Mouse (Mus musculus): Measurements from ENCODE around the gene Rpl36a. TPM values are rescaled to one million over a fixed set of nuclear protein-coding genes. Genes with fewer than 3 reads are reported as not detected.
"Not testable (repeated sequence)": the region's sequence is repeated elsewhere in the genome, so short reads cannot be mapped to it uniquely, and the experiment has no call there.

The Rpl36a gene
- 100 to 1,000 TPM; 153 to 265 (median 202) TPM for total RNA-seq (2022)

- DNase-seq, result peak; percentile 84
Measured at GRCm38 (mm10) chrX:134585103-134586002, at the start of gene Rpl36a. TSS of gene Rpl36a (plus strand) at chrX:134585654.

DNA sequence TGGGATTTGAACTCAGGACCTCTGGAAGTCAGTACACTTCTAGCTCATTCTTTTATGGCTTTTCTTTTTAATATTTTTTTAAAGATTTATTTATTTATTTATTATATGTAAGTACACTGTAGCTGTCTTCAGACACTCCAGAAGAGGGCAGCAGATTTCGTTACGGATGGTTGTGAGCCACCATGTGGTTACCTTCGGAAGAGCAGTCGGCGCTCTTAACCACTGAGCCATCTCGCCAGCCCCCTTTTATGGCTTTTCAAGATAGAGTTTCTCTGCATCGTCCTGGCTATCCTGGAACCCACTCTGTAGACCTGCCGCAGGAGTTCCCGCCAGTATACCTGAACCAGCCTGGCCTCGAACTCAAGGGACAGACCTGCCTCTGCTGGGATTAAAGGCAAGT lies 45.7 kb upstream of the Rpl36a start:
- DNase-seq, result not testable (repeated sequence)

DNA sequence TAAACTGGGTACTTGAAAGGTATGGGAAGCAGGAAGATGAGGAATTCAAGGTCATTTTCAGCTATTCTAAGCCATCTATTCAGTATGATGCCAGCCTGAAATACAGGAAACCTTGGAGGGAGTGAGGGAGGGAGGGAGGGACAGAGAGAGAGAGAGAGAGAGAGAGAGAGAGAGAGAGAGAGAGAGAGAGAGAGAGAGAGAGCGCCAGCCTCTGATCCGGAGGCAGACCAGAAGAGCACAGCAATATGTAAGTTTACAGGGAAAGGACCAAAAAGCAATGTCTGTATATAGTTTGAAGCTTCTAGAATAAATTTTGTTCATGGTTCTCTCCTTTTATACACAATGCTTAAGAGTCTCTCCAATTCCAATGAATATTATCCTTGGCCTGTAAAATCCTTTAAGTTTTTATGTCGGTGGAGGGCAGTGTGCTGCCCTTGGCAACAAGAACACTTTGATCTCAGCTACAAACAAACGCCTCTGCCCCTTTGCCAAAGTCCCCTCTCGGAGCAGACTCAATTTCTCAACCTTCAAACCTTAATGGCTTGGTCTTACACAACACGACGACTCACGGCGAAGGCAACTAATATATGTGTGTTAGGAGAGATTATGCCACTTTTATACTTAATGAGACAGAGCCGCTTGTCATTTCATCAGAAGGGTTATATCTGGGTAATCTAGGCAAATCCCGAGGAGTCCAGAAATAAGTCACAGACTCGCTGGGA lies 44.9 kb upstream of the Rpl36a start:
- peak; percentile 7 for DNase-seq

GRCm38 (mm10) chrX:134541145-134541954 lies 44.1 kb upstream of the Rpl36a start, which contains the start of gene Timm8a1:
TSS of gene Timm8a1 (minus strand) at chrX:134541865.
- DNase-seq, result peak; percentile 26

GRCm38 (mm10) chrX:134541955-134542308 lies 43.5 kb upstream of the Rpl36a start:
- DNase-seq, result no peak

GRCm38 (mm10) chrX:134547330-134547729 lies 38.1 kb upstream of the Rpl36a start:
- no peak for DNase-seq

GRCm38 (mm10) chrX:134550903-134551302 lies 34.6 kb upstream of the Rpl36a start:
- no peak for DNase-seq

DNA sequence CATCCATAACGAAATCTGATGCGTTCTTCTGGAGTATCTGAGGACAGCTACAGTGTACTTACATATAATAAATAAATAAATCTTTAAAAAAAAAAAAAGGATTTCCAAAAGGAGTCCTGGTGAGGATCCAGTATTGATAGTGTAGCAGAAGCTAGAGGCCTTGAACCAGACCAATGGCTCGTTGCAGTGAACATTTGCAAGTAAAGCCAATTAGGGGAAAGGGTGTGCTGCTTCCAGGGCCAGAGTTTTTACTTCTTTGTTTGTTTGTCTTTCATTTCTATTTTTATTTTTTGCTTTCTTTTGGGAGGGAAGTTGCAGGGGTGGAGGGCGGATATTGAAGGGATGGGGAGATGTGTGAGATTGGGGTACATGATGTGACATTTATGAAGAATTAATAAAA lies 32.1 kb upstream of the Rpl36a start:
- no peak for DNase-seq

DNA sequence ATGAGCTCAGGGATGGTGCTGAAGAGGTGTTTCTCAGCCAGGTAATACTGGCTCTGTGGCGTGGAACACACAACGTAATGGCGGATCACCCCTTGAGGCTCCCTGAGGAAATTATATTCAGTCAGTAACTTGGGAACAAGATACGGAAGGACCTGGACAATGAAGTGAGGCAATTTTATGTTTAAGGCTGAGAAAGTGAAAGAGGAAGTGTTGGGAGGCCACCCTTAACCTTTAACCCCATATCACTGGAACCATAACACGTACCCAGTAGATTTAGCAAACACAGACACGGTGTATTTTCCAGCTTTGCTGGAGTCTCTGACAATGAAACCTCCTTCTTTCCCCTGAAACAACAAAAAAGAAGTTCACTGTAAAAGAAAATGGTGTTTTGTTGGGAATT lies 31.0 kb upstream of the Rpl36a start:
- DNase-seq, result no peak

DNA sequence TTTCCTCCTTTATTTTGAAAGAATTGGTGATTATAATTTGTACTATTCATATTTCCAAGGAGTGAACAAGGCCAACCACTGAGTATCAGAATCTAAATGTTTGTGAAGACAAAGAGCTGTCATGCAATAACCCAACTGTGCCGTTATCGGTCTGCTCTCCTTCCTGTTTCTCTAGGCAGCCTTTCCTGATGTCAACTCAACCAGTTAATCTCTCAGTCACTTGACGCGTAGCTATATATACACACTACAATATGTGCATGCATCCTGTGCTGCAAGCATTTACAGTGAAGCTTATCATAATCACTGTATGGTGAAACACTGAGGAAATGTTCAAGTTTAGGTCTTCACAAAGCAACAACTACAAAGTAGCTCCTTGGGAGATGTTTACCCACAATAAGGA lies 21.1 kb upstream of the Rpl36a start:
- no peak for DNase-seq

GRCm38 (mm10) chrX:134566536-134567222 lies 18.8 kb upstream of the Rpl36a start:
- DNase-seq, result no peak

DNA sequence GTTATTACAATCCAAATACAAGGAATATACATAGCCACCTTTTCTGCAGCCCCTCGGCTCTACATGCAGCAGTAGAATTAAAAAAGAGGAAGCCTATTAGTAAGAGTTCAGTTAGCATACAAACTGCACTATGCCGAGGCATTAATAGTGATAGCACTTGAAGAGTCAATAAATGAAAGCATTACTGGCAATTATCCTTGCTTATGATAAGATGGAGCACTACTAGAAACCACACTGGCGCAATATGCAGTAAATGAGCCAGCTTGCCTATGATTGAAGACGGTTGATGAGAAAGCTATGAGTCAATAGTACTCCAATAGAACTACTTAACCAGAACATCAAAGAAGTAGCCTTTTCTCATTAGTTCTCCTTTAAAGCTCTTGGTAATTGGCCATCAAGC lies 7.6 kb upstream of the Rpl36a start:
- no peak for DNase-seq

DNA sequence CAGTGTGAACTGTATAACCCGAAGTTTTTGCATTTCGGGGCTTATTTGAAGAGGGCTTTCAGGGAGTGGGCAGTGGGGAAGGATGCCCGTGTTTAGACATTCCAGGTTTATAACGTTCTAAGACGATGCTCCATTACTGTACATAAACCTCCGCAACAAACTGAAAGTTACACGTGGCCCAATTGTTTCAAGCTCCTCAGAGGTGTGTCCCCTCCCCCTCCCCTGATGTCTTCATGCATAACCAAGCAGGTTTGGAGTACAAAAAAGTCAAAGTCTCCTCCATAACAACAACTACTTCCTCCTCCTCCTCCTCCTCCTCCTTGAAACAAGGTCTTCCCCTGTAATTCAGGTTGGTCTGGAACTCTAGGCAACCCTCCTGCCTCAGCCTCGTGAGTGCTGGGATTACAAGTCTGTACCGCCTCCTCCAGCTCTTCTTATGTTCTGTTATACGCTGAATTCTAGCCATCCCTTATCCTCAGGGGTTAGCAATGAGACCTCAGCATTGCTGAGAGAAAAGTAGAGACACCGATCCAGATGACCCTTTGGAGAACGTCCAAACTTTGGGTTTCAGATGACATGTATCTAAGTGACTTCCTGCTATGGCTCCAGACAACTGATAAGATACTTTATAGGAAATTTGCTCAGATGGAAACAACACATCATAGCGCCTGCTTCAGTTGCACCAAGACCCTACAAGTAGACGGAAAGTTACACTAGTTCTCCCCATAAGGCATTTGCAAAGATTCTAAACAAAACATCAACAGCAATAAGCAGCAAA lies 4.7 kb upstream of the Rpl36a start:
- no peak for DNase-seq

- DNase-seq, result no peak
Measured at GRCm38 (mm10) chrX:134582270-134582669, 3.2 kb upstream of the Rpl36a start.

- DNase-seq, result no peak
Measured at GRCm38 (mm10) chrX:134582888-134583669, 2.4 kb upstream of the Rpl36a start, which contains the start of gene Btk. TSS of gene Btk (minus strand) at chrX:134583570.

- DNase-seq, result no peak
Measured at GRCm38 (mm10) chrX:134586447-134586846, 993 bp downstream of the Rpl36a start.

DNA sequence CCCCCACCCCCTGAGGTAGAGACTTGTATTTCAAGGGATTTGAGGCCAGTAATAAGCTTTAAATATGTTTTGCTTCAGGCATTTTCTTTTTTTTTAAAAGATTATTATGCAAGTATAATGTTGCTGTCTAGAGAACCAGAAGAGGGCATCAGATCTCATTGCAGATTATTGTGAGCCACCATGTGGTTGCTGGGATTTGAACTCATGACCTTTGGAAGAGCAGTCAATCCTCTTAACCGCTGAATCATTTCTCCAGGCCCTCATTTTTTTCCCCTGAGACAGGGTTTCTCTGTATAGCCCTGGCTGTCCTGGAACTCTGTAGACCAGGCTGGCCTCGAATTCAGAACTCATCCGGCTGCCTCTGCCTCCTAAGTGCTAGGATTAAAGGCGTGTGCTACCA lies 2.8 kb downstream of the Rpl36a start:
- DNase-seq, result no peak

GRCm38 (mm10) chrX:134588997-134589396 lies 3.5 kb downstream of the Rpl36a start:
- DNase-seq, result no peak

GRCm38 (mm10) chrX:134589836-134590235 lies 4.4 kb downstream of the Rpl36a start:
- no peak for DNase-seq

DNA sequence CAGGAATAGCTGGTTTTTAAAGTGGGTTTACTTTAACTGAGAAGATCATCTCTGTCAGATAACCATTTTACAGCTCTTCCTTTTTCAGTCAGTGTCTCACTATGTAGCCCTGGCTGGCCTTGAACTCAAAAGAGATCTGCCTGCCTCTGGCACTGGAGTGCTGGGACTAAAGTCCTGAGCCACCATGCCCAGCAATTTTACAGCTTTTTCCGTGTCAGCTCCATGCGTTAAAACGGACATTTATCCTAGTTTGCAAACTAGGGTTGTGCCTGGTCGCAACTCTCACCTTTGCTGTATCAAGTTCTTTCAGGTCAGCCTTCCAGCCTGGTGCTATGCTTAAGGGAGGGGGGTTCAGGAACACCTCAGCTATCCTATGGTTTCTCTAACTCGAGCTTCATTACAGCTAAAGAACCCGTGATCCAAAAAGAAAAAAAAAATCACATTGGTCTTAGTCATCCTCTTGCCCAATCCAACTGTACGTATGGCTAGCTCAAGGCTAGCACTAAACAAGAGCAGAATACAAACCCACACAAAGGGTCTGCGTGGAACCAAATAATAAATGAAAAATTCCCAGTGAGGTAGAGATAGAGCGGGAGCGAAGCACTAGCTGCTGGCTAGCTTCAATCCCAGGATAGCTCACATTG lies 14.6 kb downstream of the Rpl36a start:
- DNase-seq, result no peak

All from adrenal gland, adult 8-10 months (tissue).